In the genomic region with DNA sequence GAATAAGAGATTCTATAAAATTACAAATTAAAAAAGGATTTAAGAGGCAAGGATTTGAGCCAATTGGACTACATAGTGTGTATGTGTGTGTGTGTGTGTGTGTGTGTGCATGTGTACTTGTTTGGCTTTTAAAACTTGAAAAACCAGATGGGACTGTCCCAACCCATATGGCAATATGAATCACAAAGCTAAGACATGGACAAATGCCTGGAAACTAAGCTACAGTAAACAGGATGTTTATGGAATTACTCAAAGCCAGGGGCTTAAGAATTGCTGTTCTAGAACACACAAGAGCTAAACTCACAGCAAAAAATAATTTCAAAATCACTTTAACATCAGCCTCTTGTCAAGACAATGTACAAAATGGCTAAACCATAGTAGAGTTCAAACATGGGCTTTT, we compare ENCODE assay signal across 21 mouse cellular contexts. TPM values are rescaled to one million over a fixed set of nuclear protein-coding genes. Genes with fewer than 3 reads are reported as not detected.
DNase-seq lines count a peak whose midpoint lies in the region; ATAC-seq and TF ChIP-seq lines count a peak whose summit lies in the region.
"Had no signal": no experiment of that assay in that cellular context is flagged by ENCODE, and none has a peak within 500 bp of the region (broad histone marks: within the 10 kb centered on the region; RNA-seq: fewer than 3 reads in every experiment).

No protein-coding gene starts in this region.

- no peaks in the 10 kb centered on the region for H3K9me3 ChIP-seq in forebrain, embryonic 16.5 days (ENCODE audit: control insufficient read depth, low read length)
- no peaks in the 10 kb centered on the region for H3K9me3 ChIP-seq in forebrain, embryonic 11.5 days (ENCODE audit: control insufficient read depth, low read length)
- H3K9me3 ChIP-seq: embryonic facial prominence, embryonic 10.5 days; heart, embryonic 12.5 days; hindbrain, embryonic 10.5 days; intestine, embryonic 15.5 days had no signal

- no peak overlapping the region for H3K9ac ChIP-seq in forebrain, embryonic 16.5 days (replicated peaks; ENCODE audit: low read depth, low read length)
- H3K9ac ChIP-seq in forebrain, embryonic 11.5 days (ENCODE audit: low read length) = no peak overlapping the region
- H3K9ac ChIP-seq: heart, embryonic 12.5 days; hindbrain, embryonic 14.5 days; intestine, embryonic 15.5 days had no signal

- peak; percentile 47 for ATAC-seq in forebrain, embryonic 16.5 days
- ATAC-seq in forebrain, embryonic 11.5 days (replicated peaks; ENCODE audit: low FRiP score) = no peak
- ATAC-seq: activated CD4-positive, CD25-positive, alpha-beta regulatory T cell, adult 4 months; intestine, embryonic 15.5 days; Patski had no signal

- DNase-seq in forebrain, embryonic 11.5 days (ENCODE audit: low spot score) = no peak
- DNase-seq in layer of hippocampus, adult 2 months (ENCODE audit: low spot score in 2 of 2) = peak in 1 of 2 experiments; percentile 21
- no peak for DNase-seq in layer of hippocampus, postnatal 10 days (ENCODE audit: low spot score in 2 of 2)
- peak; percentile 74 for DNase-seq in adipocyte (ENCODE audit: low spot score)
- DNase-seq in layer of hippocampus, adult 9-10 months (ENCODE audit: low spot score) = peak; percentile 40
- no peak for DNase-seq in gastrocnemius, postnatal 14 days
- DNase-seq in cerebellum, postnatal 25 days = no peak
- DNase-seq: adrenal gland, adult 2 months; adrenal gland, postnatal 25 days; cerebellum, adult 11-12 months; cerebellum, adult 9-10 months; cerebellum, postnatal 36 days had no signal

- H3K27me3 ChIP-seq in forebrain, embryonic 16.5 days (replicated peaks; ENCODE audit: control insufficient read depth, insufficient read depth, low read length) = no peaks in the 10 kb centered on the region
- no peaks in the 10 kb centered on the region for H3K27me3 ChIP-seq in forebrain, embryonic 11.5 days (ENCODE audit: control insufficient read depth, insufficient read depth, low read length)
- H3K27me3 ChIP-seq: CH12.LX; heart, embryonic 12.5 days; intestine, embryonic 15.5 days; Patski had no signal

- peaks cover 29% of the 10 kb centered on the region for H3K4me1 ChIP-seq in forebrain, embryonic 16.5 days (replicated peaks; ENCODE audit: control insufficient read depth, insufficient read depth, low read length)
- H3K4me1 ChIP-seq in forebrain, embryonic 11.5 days (replicated peaks; ENCODE audit: control insufficient read depth, insufficient read depth, low read length) = no peaks in the 10 kb centered on the region; the same call in 1 of the 2 replicates

- no peak overlapping the region for H3K4me2 ChIP-seq in forebrain, embryonic 16.5 days (ENCODE audit: low read length)
- no peak overlapping the region for H3K4me2 ChIP-seq in forebrain, embryonic 11.5 days (ENCODE audit: low read depth, low read length, severe bottlenecking)
- H3K4me2 ChIP-seq: heart, embryonic 12.5 days; hindbrain, embryonic 14.5 days; intestine, embryonic 15.5 days had no signal

- H3K4me3 ChIP-seq in forebrain, embryonic 16.5 days (replicated peaks; ENCODE audit: low read length) = no peak overlapping the region
- H3K4me3 ChIP-seq in forebrain, embryonic 11.5 days (ENCODE audit: low read depth, low read length) = no peak overlapping the region
- no peak overlapping the region for H3K4me3 ChIP-seq in layer of hippocampus, adult 2 months
- H3K4me3 ChIP-seq: embryonic facial prominence, embryonic 10.5 days; heart, embryonic 12.5 days; hindbrain, embryonic 10.5 days; intestine, embryonic 15.5 days had no signal

- intact Hi-C loops in gastrocnemius, postnatal 14 days (cut with DNase I; ENCODE audit: low total_unique reads) = no loop called here

- no peak overlapping the region for H3K27ac ChIP-seq in forebrain, embryonic 16.5 days (ENCODE audit: low read length)
- H3K27ac ChIP-seq in forebrain, embryonic 11.5 days (ENCODE audit: low read depth, low read length) = no peak overlapping the region
- H3K27ac ChIP-seq in layer of hippocampus, adult 2 months = peak overlapping the region; percentile 37; the same call in 1 of the 2 replicates
- H3K27ac ChIP-seq: embryonic facial prominence, embryonic 10.5 days; hindbrain, embryonic 10.5 days; hindbrain, embryonic 14.5 days; intestine, embryonic 15.5 days had no signal

- no peak for TF ChIP-seq CTCF in layer of hippocampus, adult 2 months (conservative IDR thresholded peaks at IDR 0.05)

- 0 out of 2 replicates have a peak, but pooled peaks cover 3% of the 10 kb centered on the region for H3K36me3 ChIP-seq in forebrain, embryonic 16.5 days (ENCODE audit: control insufficient read depth, insufficient read depth)
- H3K36me3 ChIP-seq in forebrain, embryonic 11.5 days (ENCODE audit: control insufficient read depth, insufficient read depth, low read length) = no peaks in the 10 kb centered on the region; the same call in 1 of the 2 replicates
- H3K36me3 ChIP-seq: intestine, embryonic 15.5 days had no signal

RNA-seq across cellular contexts. Expression of a gene that starts 4.4 kb away (rescaled TPM):
- polyA plus RNA-seq in forebrain, embryonic 16.5 days (2015; fragmentation: Nextera tagmentation; extraction: Ambion mirVana) = 38.7 and 42.1 TPM in 2 replicates
- polyA plus RNA-seq in forebrain, embryonic 11.5 days (2014; fragmentation: Nextera tagmentation; extraction: Ambion mirVana) = 50.1 and 51.4 TPM in 2 replicates
- 10 to 100 TPM; 17.1 to 18.7 TPM for total RNA-seq in layer of hippocampus, adult 2 months (2021)
- 10 to 100 TPM; 15.9 to 17.7 TPM for total RNA-seq in layer of hippocampus, postnatal 10 days (2021)
- 10 to 100 TPM; 36.7 to 42.8 TPM for total RNA-seq in gastrocnemius, postnatal 14 days (2021)

Comparison
In these comparisons a context has a peak if more than half of its experiments do, and no peak if none do; other contexts are left out.
1. DNase-seq: peak in adipocyte (single experiment) and layer of hippocampus, adult 9-10 months (single experiment); none in forebrain, embryonic 11.5 days (single experiment), layer of hippocampus, postnatal 10 days (0 of 2), gastrocnemius, postnatal 14 days (single experiment) and cerebellum, postnatal 25 days (0 of 2).